Mouse (Mus musculus) kidney, adult 2 months (tissue): ENCODE measurements around the gene Mpo.

ENCODE experiments used
- CTCF ChIP-seq: fragments of 200-500 bp; conservative IDR thresholded peaks from 2 replicates; pipeline ENCODE4 v1.5.1; 2011; ENCODE audit warnings: low read depth, mild to moderate bottlenecking, control low read depth, low read length, moderate library complexity, mixed read lengths; ENCODE audit not compliant: insufficient read depth, insufficient read length
- POLR2A ChIP-seq: fragments of 200-500 bp; IDR thresholded peaks from one replicate; pipeline ENCODE4 v1.6.1; 2011; ENCODE audit warnings: low read depth, low read length, control low read depth

GRCm38 (mm10) chr11:87763511-87763987 lies 29.8 kb upstream of the Mpo start:
- TF ChIP-seq POLR2A: no peak
- no peak for TF ChIP-seq CTCF
